Mouse (Mus musculus) Patski (cell line): ENCODE measurements around the gene Gm45717. TPM values are rescaled to one million over a fixed set of nuclear protein-coding genes. Genes with fewer than 3 reads are reported as not detected.

Experiments
- ATAC-seq: fragments of 100-300 bp; one replicate; pipeline ENCODE4 v1.8.0; 2021
- CTCF ChIA-PET: fragments of 350-600 bp; sonication (Branson Sonifier 250); formaldehyde crosslinking; loops from one replicate; lab custom pipeline; 2022; ENCODE audit warnings: inconsistent platforms; lab: Charles Lee
- POLR2A ChIA-PET: fragments of 350-600 bp; sonication (Branson Sonifier 250); formaldehyde crosslinking; loops from one replicate; lab custom pipeline; 2022; ENCODE audit warnings: antibody characterized with exemption, inconsistent platforms; lab: Charles Lee
- DNase-seq: peaks from one replicate; pipeline ENCODE4 v3.0.0-alpha.2; 2011; ENCODE audit warnings: low read depth, low spot score
- H3K27me3 ChIP-seq: fragments of 371-371 bp; one replicate; pipeline ENCODE4 v1.5.1; 2021
- CTCF ChIP-seq: fragments of 100-300 bp; IDR thresholded peaks from one replicate; pipeline ENCODE4 v1.5.1; 2021
- in situ Hi-C: fragments of 300-500 bp; cut with MboI; formaldehyde crosslinking; loops from 3 replicates; pipeline ENCODE4 v1.11.1; 2018; ENCODE audit warnings: low pct_unique_long_range_greater_than_20kb, mixed read lengths
- polyA plus RNA-seq: library from polyadenylated mRNA; unstranded; gene quantifications from one replicate; pipeline ENCODE4 v1.2.3, GENCODE M21; 2021

Gm45717 gene
- polyA plus RNA-seq, 1 experiment from 2014 or later = 0.50 TPM

GRCm38 (mm10) chr7:140923070-140923775, 32.5 kb downstream of the Gm45717 start:
- in situ Hi-C loops = no loop called here
- DNase-seq (no peak), ATAC-seq (no peak)
- CTCF ChIA-PET = interaction anchor here (1.0 kb wide), 1 partner anchor 10 kb away, joined by 3 read pairs; no protein-coding TSS in a partner anchor
- H3K27me3 ChIP-seq = peaks cover 42% of the 10 kb centered on the region
- POLR2A ChIA-PET = interaction anchor here (0.6 kb wide), 1 partner anchor 82 kb away, joined by 3 read pairs; no protein-coding TSS in a partner anchor
- no peak for TF ChIP-seq CTCF

GRCm38 (mm10) chr7:140922398-140923069, 33.2 kb downstream of the Gm45717 start:
- peaks cover 46% of the 10 kb centered on the region for H3K27me3 ChIP-seq
- DNase-seq = no peak
- ATAC-seq = peak; percentile 18
- in situ Hi-C loops = no loop called here
- POLR2A ChIA-PET = no interaction called here
- CTCF ChIA-PET = interaction anchor here (0.9 to 1.5 kb wide), 4 partner anchors 10 to 19 kb away, joined by 3 to 4 read pairs (median 3); no protein-coding TSS in a partner anchor
- no peak for TF ChIP-seq CTCF

- TF ChIP-seq CTCF = no peak
- ChIA-PET CTCF (interaction anchor here (0.9 to 1.5 kb wide), 3 partner anchors 12 to 18 kb away, joined by 3 to 4 read pairs (median 3); no protein-coding TSS in a partner anchor), POLR2A (no interaction called here)
- peaks cover 46% of the 10 kb centered on the region for H3K27me3 ChIP-seq
- in situ Hi-C loops = no loop called here
- ATAC-seq = no peak
- DNase-seq = no peak
Measured at GRCm38 (mm10) chr7:140921225-140921975, 34.3 kb downstream of the Gm45717 start.

- CTCF ChIA-PET = no interaction called here
- in situ Hi-C loops = no loop called here
- no peak for TF ChIP-seq CTCF
- no peak for ATAC-seq
- peaks cover 46% of the 10 kb centered on the region for H3K27me3 ChIP-seq
- no peak for DNase-seq
- POLR2A ChIA-PET = no interaction called here
Measured at GRCm38 (mm10) chr7:140920418-140921029, 35.2 kb downstream of the Gm45717 start, which contains the start of gene Nlrp6. Gene Nlrp6 (plus strand): TSS chr7:140920902.

- in situ Hi-C loops = no loop called here
- DNase-seq (no peak), ATAC-seq (no peak)
- H3K27me3 ChIP-seq = peaks cover 46% of the 10 kb centered on the region
- POLR2A ChIA-PET = no interaction called here
- CTCF ChIA-PET = no interaction called here
- no peak for TF ChIP-seq CTCF
Measured at GRCm38 (mm10) chr7:140919911-140920310, 35.8 kb downstream of the Gm45717 start.

- H3K27me3 ChIP-seq = peaks cover 8% of the 10 kb centered on the region
- ChIA-PET POLR2A (no interaction called here), CTCF (interaction anchor here (1.0 to 1.2 kb wide), 2 partner anchors 11 to 45 kb away, joined by 3 to 4 read pairs; no protein-coding TSS in a partner anchor)
- no peak for TF ChIP-seq CTCF
- no peak for ATAC-seq
- in situ Hi-C loops = no loop called here
- no peak for DNase-seq
Measured at GRCm38 (mm10) chr7:140914031-140914690, 41.6 kb downstream of the Gm45717 start.

- DNase-seq = no peak
- peaks cover 4% of the 10 kb centered on the region for H3K27me3 ChIP-seq
- CTCF ChIA-PET = interaction anchor here (1.2 to 1.5 kb wide), 5 partner anchors 9 to 136 kb away, joined by 3 to 5 read pairs (median 4); no protein-coding TSS in a partner anchor
- no peak for TF ChIP-seq CTCF
- ATAC-seq = no peak
- POLR2A ChIA-PET = no interaction called here
- in situ Hi-C loops = no loop called here
Measured at GRCm38 (mm10) chr7:140912846-140913482, 42.8 kb downstream of the Gm45717 start.

GRCm38 (mm10) chr7:140912293-140912692, 43.4 kb downstream of the Gm45717 start:
- no peak for TF ChIP-seq CTCF
- in situ Hi-C loops = no loop called here
- no peak for ATAC-seq
- ChIA-PET CTCF (interaction anchor here (1.2 to 1.5 kb wide), 4 partner anchors 9 to 137 kb away, joined by 3 to 5 read pairs (median 4); no protein-coding TSS in a partner anchor), POLR2A (no interaction called here)
- no peak for DNase-seq
- no peaks in the 10 kb centered on the region for H3K27me3 ChIP-seq

- no peaks in the 10 kb centered on the region for H3K27me3 ChIP-seq
- DNase-seq = no peak
- in situ Hi-C loops = no loop called here
- POLR2A ChIA-PET = interaction anchor here (1.0 kb wide), 1 partner anchor 46 kb away, joined by 5 read pairs; no protein-coding TSS in a partner anchor
- ATAC-seq = no peak
- peak; percentile 79 for TF ChIP-seq CTCF
- CTCF ChIA-PET = interaction anchor here (0.8 to 2.1 kb wide), 13 partner anchors 9 to 164 kb away, joined by 3 to 10 read pairs (median 4); partner anchors contain the start of genes B4galnt4, Odf3 and Scgb1c1
Measured at GRCm38 (mm10) chr7:140908634-140909107, 47.1 kb downstream of the Gm45717 start.
